Mouse (Mus musculus) stomach, postnatal 0 days (tissue): ENCODE data around the gene Mtfp1.

Source experiments
- CTCF ChIP-seq: IDR thresholded peaks from 2 replicates; pipeline ENCODE4 v1.5.1; 2016; ENCODE audit warnings: antibody characterized with exemption, low read depth, mild to moderate bottlenecking, moderate library complexity
- EP300 ChIP-seq: optimal IDR thresholded peaks from 2 replicates; pipeline ENCODE3; 2016; ENCODE audit warnings: antibody characterized with exemption

DNA sequence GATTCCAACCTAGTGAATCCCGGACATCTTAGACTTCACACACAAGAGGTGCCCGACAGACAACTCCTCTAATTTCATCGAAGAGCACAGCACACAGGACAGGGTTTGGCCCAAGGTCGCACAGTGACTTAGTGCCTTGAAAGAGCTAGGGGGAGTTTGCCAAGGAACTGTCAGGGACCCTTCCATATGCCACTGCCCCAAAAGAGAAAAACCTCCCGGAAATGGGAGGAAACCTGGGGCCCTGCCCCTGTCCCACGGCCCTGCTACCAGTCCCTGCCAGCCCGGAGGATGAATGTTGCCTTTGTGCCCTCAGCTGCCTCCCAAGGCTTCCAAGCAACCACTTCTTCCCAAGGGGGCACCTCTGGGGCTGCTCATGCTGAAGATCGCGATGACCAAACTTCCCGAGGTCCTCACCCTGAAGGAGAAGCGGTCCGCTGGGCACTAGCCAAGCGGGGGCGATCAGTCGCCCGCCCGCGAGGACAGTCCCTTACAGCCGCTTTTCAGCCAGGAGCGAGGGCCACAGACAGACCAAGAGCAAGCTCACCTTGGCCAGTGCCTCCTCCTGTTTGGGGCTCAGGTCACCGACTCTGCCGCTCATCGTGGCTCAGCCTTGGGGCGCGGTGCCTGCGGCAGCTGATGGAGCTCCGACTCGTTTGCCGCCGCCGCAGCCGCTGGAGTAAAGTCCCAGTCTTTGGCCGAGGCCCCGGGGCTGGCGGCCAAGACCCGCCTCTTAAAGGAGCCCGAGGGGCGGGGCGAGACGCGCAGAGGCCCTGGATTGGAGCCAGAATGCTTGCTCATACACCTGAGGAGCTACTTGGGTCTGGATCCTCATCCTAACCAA is 23.1 kb upstream of the Mtfp1 start:
- no peak for TF ChIP-seq CTCF
- TF ChIP-seq EP300 = no peak
